Mouse (Mus musculus) forebrain, postnatal 0 days (tissue): ENCODE measurements around the gene Cyb5r3. TPM values are rescaled to one million over a fixed set of nuclear protein-coding genes. Genes with fewer than 3 reads are reported as not detected.
A peak's percentile ranks its signal among the peaks of the same experiment; 100 is the strongest.

Experiments used
- ATAC-seq: fragments of 200-750 bp; cut with Nextera tagmentation; 2 replicates; pipeline ENCODE4 v1.8.0; 2017; ENCODE audit warnings: mild to moderate bottlenecking, moderate library complexity
- DNase-seq: peaks from one replicate; pipeline ENCODE4 v3.0.0-alpha.2; 2015
- H3K27ac ChIP-seq: fragments of 300-500 bp; sonication (generic); 2 replicates; pipeline ENCODE4 v1.5.1; 2014; ENCODE audit warnings: low read depth, mild to moderate bottlenecking, antibody characterized with exemption, low read length, moderate library complexity, mixed read lengths
- H3K27me3 ChIP-seq: fragments of 300-500 bp; sonication (generic); 2 replicates; pipeline ENCODE4 v1.6.1; 2014; ENCODE audit warnings: mild to moderate bottlenecking, low read length, mixed read lengths; ENCODE audit not compliant: insufficient read depth
- H3K36me3 ChIP-seq: fragments of 300-500 bp; sonication (generic); 2 replicates; pipeline ENCODE4 v1.6.1; 2014; ENCODE audit warnings: mild to moderate bottlenecking, moderate library complexity; ENCODE audit not compliant: insufficient read depth
- H3K4me1 ChIP-seq: fragments of 300-500 bp; sonication (generic); 2 replicates; pipeline ENCODE4 v1.6.1; 2014; ENCODE audit warnings: antibody characterized with exemption; ENCODE audit not compliant: insufficient read depth
- H3K4me2 ChIP-seq: fragments of 300-500 bp; sonication (generic); 2 replicates; pipeline ENCODE4 v1.6.1; 2014; ENCODE audit warnings: low read depth, mild to moderate bottlenecking, moderate library complexity
- H3K4me3 ChIP-seq: fragments of 300-500 bp; sonication (generic); 2 replicates; pipeline ENCODE4 v1.5.1; 2014; ENCODE audit warnings: low read depth, low read length, mixed read lengths
- H3K9ac ChIP-seq: fragments of 300-500 bp; sonication (generic); 2 replicates; pipeline ENCODE4 v1.6.1; 2014; ENCODE audit warnings: mild to moderate bottlenecking
- H3K9me3 ChIP-seq: fragments of 300-500 bp; sonication (generic); 2 replicates; pipeline ENCODE4 v1.6.1; 2016; ENCODE audit warnings: low read length
- CTCF ChIP-seq: sonication (generic); IDR thresholded peaks from 2 replicates; pipeline ENCODE4 v1.5.1; 2016; ENCODE audit warnings: antibody characterized with exemption, control low read depth, low read depth
- WGBS: fragments of 180-500 bp; shearing (Covaris S2); extraction: QIAGEN DNeasy Blood & Tissue Kit; methylation state at CpG from one replicate; pipeline ENCODE4 v1.1.7; 2014; 5-methylcytosine and 5-hydroxymethylcytosine counted together
- polyA plus RNA-seq: library from polyadenylated mRNA; unstranded; fragments of >200 nt; fragmentation: Nextera tagmentation; extraction: Ambion mirVana; gene quantifications from 2 replicates; pipeline ENCODE4 v1.2.1, GENCODE M21; 2015
- total RNA-seq: library from RNA; depleted of rRNA; stranded (reverse); fragments of >200 nt; gene quantifications from 2 replicates; pipeline ENCODE4 v1.2.3, GENCODE M21; 2014

Gene Cyb5r3
- total and polyA plus RNA-seq, 2 experiments from 2014 or later = 92.5 to 149 TPM

DNA sequence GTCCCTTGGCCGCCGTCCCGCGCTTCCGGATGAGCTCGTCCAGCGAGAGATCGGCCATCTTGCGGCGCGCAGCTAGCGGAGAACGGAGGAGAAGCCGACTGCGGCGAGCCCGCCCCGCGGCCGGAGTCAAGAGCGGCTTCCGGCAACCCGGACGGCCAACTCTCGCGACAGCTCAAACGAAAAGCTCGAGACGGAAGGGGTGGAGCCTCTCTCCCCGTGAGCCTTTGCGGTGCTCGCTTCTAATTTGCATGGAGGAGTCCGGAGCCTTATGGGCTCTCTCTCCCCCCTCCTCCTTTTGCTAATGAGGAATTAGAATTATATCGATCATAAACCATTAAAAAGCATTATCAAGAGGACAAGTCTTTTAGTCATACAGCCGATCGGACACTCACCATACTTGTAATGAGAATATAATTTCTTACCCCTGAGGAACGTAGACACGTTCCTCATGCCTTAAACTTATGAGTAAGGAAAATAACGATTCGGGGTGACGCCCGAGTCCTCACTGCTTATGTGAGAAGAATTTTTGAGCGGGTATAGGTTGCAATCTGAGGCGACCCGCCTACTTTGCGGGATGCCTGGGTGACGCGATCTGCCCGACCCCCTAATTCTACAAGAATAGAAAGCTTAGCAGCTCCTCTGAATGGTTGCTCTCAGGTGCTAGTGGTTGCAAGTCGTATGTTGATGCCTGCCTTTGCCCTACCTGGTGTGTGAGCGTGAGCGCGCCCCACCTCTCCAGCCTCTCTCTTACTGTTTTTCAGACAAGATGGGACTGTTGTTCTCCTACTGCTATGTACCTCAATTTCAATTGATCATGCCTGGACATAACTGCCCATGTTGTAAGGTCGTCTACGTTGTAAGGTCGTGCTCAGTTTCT is 23.0 kb downstream of the Cyb5r3 start, which contains the start of gene Poldip3:
Gene Poldip3 (minus strand): TSS at position 189 of the 877 bp plus-strand sequence.
- under 1% methylated on average over 56 of the region's 56 CpGs for WGBS
- peaks cover 8% of the 10 kb centered on the region; the same call in 1 of the 2 replicates for H3K36me3 ChIP-seq
- H3K27ac ChIP-seq = peak within 1 kb of the TSS; percentile 99
- peak within 1 kb of the TSS; percentile 73 for H3K4me2 ChIP-seq
- ATAC-seq = peak; percentile 94
- H3K9ac ChIP-seq = peak within 1 kb of the TSS; percentile 94
- peak within 1 kb of the TSS; percentile 95 for H3K4me3 ChIP-seq
- peaks cover 7% of the 10 kb centered on the region; the same call in 1 of the 2 replicates for H3K4me1 ChIP-seq
- H3K9me3 ChIP-seq = no peaks in the 10 kb centered on the region
- TF ChIP-seq CTCF = no peak
- peak; percentile 99 for DNase-seq
- no peaks in the 10 kb centered on the region for H3K27me3 ChIP-seq

DNA sequence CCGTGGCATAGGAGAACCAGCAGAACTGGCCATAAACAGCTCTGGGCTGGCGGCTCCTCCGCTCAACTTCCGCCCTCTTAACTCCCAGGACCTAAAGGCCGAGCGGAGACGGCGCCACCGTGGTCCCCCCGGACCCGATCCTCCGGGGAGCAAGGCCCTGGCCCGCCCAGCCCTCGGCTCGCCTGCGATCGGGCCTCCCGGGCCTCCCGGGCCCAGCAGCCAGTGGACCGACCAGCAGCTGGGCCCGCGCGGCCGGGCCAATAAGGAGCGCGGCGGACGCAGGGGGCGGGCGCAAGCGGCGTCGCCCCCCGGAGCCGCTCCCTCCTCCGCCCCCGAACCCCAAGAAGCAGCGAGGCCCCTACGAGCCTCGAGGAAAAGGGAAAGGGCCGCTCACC is 23.6 kb downstream of the Cyb5r3 start:
- no peaks in the 10 kb centered on the region for H3K27me3 ChIP-seq
- H3K9me3 ChIP-seq = no peaks in the 10 kb centered on the region
- peaks cover 7% of the 10 kb centered on the region; the same call in 1 of the 2 replicates for H3K4me1 ChIP-seq
- peak; percentile 23; the same call in 1 of the 2 replicates for TF ChIP-seq CTCF
- ATAC-seq (peak; percentile 70), DNase-seq (no peak)
- peak overlapping the region; percentile 95 for H3K4me3 ChIP-seq
- peak overlapping the region; percentile 94 for H3K9ac ChIP-seq
- H3K36me3 ChIP-seq = peaks cover 11% of the 10 kb centered on the region; the same call in 1 of the 2 replicates
- WGBS = under 1% methylated on average over 23 of the region's 41 CpGs
- peak overlapping the region; percentile 99 for H3K27ac ChIP-seq
- H3K4me2 ChIP-seq = peak overlapping the region; percentile 73

DNA sequence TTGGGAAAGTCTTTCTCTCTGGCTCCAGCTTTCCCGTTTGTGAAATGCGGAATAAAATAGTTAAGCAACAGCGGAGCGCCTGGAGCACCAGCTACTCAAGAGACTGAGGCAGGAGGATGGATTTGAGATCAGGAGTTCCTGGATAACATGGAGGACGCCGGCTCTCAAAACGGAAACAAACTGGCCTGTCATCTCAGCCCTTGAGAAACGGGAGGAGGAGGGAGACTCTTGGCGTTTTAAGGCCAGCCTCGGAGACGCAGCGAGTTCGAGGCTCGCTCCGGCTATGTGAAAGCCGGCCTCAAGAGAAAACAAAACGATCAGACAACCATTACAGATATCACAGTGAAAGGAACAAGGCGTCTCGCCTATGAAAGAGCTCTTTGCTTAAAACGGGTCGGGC is 24.0 kb downstream of the Cyb5r3 start:
- 3% methylated on average over 21 of the region's 21 CpGs for WGBS
- Histone ChIP-seq H3K9ac (peak overlapping the region; percentile 94), H3K9me3 (no peaks in the 10 kb centered on the region), H3K27ac (peak overlapping the region; percentile 99), H3K4me2 (peak overlapping the region; percentile 73), H3K4me1 (peaks cover 7% of the 10 kb centered on the region; the same call in 1 of the 2 replicates), H3K36me3 (peaks cover 7% of the 10 kb centered on the region; the same call in 1 of the 2 replicates), H3K27me3 (no peaks in the 10 kb centered on the region), H3K4me3 (peak overlapping the region; percentile 95)
- ATAC-seq = no peak
- no peak for DNase-seq
- no peak for TF ChIP-seq CTCF

DNA sequence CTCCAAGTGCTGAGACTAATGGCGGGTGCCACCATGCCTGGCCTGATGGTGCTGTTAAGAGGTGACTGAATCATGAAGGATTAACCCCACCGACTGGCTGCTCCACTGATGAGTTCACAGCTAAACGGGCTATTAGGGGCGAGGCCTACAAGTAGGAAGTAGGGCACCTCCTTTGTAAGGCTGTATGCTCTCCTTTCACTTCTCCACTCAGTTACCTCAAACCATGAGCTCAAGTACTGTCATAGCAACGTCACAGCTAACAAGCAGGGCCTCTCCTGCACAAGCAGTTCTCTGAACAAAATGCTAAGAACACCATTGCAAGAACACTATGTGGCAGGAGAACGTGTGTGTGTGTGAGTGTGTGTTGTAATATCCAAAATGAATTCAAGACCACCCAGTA is 26.9 kb downstream of the Cyb5r3 start:
- WGBS = 90% methylated on average over 6 of the region's 6 CpGs
- Histone ChIP-seq H3K27me3 (no peaks in the 10 kb centered on the region), H3K4me3 (no peak overlapping the region), H3K27ac (no peak overlapping the region), H3K4me1 (peaks cover 7% of the 10 kb centered on the region; the same call in 1 of the 2 replicates), H3K36me3 (peaks cover 6% of the 10 kb centered on the region; the same call in 1 of the 2 replicates), H3K4me2 (no peak overlapping the region), H3K9ac (no peak overlapping the region), H3K9me3 (no peaks in the 10 kb centered on the region)
- no peak for TF ChIP-seq CTCF
- ATAC-seq (no peak), DNase-seq (no peak)

DNA sequence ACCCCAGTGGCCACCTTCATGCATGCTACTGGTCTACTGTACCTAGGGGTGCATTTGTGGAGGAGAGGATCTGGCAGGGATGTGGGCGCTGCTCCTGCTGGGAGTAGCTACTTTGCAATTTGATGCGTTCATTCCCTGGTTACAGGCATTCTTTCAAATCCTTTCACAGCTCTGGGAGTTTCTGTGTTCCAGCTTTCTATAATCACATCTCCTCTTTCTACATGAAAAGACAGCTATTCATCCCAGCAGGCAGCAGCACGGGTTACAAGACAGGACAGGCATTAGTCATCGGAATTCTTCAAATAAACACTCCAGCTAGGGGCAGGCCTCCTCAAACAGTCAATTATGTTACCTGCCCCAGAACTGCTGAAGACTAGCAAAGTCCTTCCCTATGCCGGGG is 29.5 kb downstream of the Cyb5r3 start:
- DNase-seq (no peak), ATAC-seq (peak; percentile 29)
- no peak for TF ChIP-seq CTCF
- peaks cover 3% of the 10 kb centered on the region; the same call in 1 of the 2 replicates for H3K4me1 ChIP-seq
- no peak overlapping the region for H3K4me3 ChIP-seq
- H3K4me2 ChIP-seq = no peak overlapping the region
- H3K27me3 ChIP-seq = no peaks in the 10 kb centered on the region
- 17% methylated on average over 5 of the region's 5 CpGs for WGBS
- no peak overlapping the region for H3K9ac ChIP-seq
- H3K9me3 ChIP-seq = no peaks in the 10 kb centered on the region
- peaks cover 10% of the 10 kb centered on the region for H3K36me3 ChIP-seq
- H3K27ac ChIP-seq = no peak overlapping the region

DNA sequence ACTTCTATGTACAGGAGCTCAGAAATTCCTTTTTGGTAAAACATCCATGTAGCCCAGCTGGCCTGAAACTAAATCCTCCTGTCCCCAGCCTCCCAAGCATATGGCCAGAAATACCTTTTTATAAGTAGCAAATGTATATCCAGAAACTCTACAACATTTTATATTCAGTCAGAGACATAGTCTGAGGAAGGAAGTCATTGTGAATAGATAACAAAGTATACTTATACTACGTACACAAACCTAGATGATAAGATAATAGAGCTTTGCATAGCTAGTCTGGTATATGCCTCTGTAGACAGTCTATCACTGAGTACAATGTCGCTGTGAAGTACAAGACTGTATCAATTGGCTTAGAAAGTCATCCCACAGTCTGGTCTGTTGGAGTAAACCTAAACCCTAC is 36.7 kb downstream of the Cyb5r3 start:
- ATAC-seq (no peak), DNase-seq (no peak)
- Histone ChIP-seq H3K4me3 (no peak overlapping the region), H3K36me3 (peaks cover 67% of the 10 kb centered on the region), H3K27ac (no peak overlapping the region), H3K9ac (no peak overlapping the region), H3K27me3 (no peaks in the 10 kb centered on the region), H3K9me3 (no peaks in the 10 kb centered on the region), H3K4me2 (no peak overlapping the region), H3K4me1 (no peaks in the 10 kb centered on the region)
- WGBS = 97% methylated on average over 2 of the region's 2 CpGs
- no peak for TF ChIP-seq CTCF

DNA sequence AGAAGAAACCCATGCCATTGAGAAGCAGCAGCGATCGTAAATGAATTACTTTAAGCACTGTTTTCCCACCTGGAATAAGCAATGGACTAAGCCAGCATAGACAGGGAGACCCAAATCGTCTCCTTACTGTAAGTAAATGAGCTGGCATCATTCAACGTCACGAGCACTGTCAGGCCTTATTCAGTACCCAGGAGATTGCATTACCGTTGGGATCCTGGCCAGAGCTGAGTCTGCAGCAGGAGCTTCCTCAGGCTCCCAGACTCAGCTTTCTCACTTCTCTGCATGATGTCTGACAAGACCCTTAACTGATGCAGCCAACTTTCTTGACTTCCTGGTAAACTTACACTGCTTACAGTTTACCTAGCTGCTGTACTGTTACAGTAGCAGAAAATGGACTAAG is 37.7 kb downstream of the Cyb5r3 start:
- WGBS = 76% methylated on average over 6 of the region's 6 CpGs
- no peaks in the 10 kb centered on the region for H3K27me3 ChIP-seq
- peaks cover 77% of the 10 kb centered on the region for H3K36me3 ChIP-seq
- H3K4me2 ChIP-seq = no peak overlapping the region
- ATAC-seq (no peak), DNase-seq (no peak)
- H3K4me3 ChIP-seq = no peak overlapping the region
- no peaks in the 10 kb centered on the region for H3K9me3 ChIP-seq
- no peak for TF ChIP-seq CTCF
- no peak overlapping the region for H3K9ac ChIP-seq
- no peaks in the 10 kb centered on the region for H3K4me1 ChIP-seq
- H3K27ac ChIP-seq = no peak overlapping the region
